Mouse (Mus musculus): ENCODE data around the gene Kank1. TPM values are rescaled to one million over a fixed set of nuclear protein-coding genes. Genes with fewer than 3 reads are reported as not detected.

The Kank1 gene
- polyA plus RNA-seq, 2 experiments from 2014 or later, result not detected

GRCm38 (mm10) chr19:25253198-25253597 is 16.4 kb downstream of the Kank1 start:
- no peak for ATAC-seq

- no peak for ATAC-seq
These were observed 16.9 kb downstream of the Kank1 start for GRCm38 (mm10) chr19:25253628-25254027.

- ATAC-seq, result no peak
These were observed 21.5 kb downstream of the Kank1 start for GRCm38 (mm10) chr19:25258321-25258720.

- no peak for ATAC-seq
These were observed 29.4 kb downstream of the Kank1 start for GRCm38 (mm10) chr19:25266181-25266580.

- no peak for ATAC-seq
These were observed 30.5 kb downstream of the Kank1 start for GRCm38 (mm10) chr19:25267247-25267646.

GRCm38 (mm10) chr19:25268532-25268931 is 31.8 kb downstream of the Kank1 start:
- no peak for ATAC-seq

GRCm38 (mm10) chr19:25271591-25271990 is 34.8 kb downstream of the Kank1 start:
- no peak for ATAC-seq

- ATAC-seq, result no peak
These were observed 36.4 kb downstream of the Kank1 start for GRCm38 (mm10) chr19:25273179-25273578.

- ATAC-seq, result no peak
These were observed 40.0 kb downstream of the Kank1 start for GRCm38 (mm10) chr19:25276600-25277395.

GRCm38 (mm10) chr19:25277761-25278160 is 41.0 kb downstream of the Kank1 start:
- no peak for ATAC-seq

GRCm38 (mm10) chr19:25279603-25280002 is 42.8 kb downstream of the Kank1 start:
- no peak for ATAC-seq

- no peak for ATAC-seq
These were observed 46.9 kb downstream of the Kank1 start for GRCm38 (mm10) chr19:25283665-25284064.

- ATAC-seq, result no peak
These were observed 49.2 kb downstream of the Kank1 start for GRCm38 (mm10) chr19:25285756-25286538.

- ATAC-seq, result no peak
These were observed 54.3 kb downstream of the Kank1 start for GRCm38 (mm10) chr19:25290991-25291520.

- no peak for ATAC-seq
These were observed 58.4 kb downstream of the Kank1 start for GRCm38 (mm10) chr19:25295207-25295606.

GRCm38 (mm10) chr19:25297269-25297668 is 60.5 kb downstream of the Kank1 start:
- ATAC-seq, result no peak

GRCm38 (mm10) chr19:25299852-25300670 is 63.3 kb downstream of the Kank1 start:
- no peak for ATAC-seq

GRCm38 (mm10) chr19:25301189-25301588 is 64.4 kb downstream of the Kank1 start:
- no peak for ATAC-seq

GRCm38 (mm10) chr19:25306277-25306676 is 69.5 kb downstream of the Kank1 start:
- ATAC-seq, result no peak

GRCm38 (mm10) chr19:25308156-25308555 is 71.4 kb downstream of the Kank1 start:
- no peak for ATAC-seq

- ATAC-seq, result no peak
These were observed 72.0 kb downstream of the Kank1 start for GRCm38 (mm10) chr19:25308763-25309162.

GRCm38 (mm10) chr19:25310989-25311388 is 74.2 kb downstream of the Kank1 start:
- no peak for ATAC-seq

- no peak for ATAC-seq
These were observed 74.9 kb downstream of the Kank1 start for GRCm38 (mm10) chr19:25311626-25312025.

Measured in CD4-positive, CD25-positive, alpha-beta regulatory T cell, adult 4 months (primary cell).